Mouse (Mus musculus) thymus, adult 18-20 months (tissue): Measurements from ENCODE around the gene Lrig1.

Experiments used
- DNase-seq, 2 experiments: peaks; one replicate each; pipeline ENCODE4 v3.0.0; 2022; ENCODE audit warnings: mixed read lengths in 2 of 2

The Lrig1 gene

DNA sequence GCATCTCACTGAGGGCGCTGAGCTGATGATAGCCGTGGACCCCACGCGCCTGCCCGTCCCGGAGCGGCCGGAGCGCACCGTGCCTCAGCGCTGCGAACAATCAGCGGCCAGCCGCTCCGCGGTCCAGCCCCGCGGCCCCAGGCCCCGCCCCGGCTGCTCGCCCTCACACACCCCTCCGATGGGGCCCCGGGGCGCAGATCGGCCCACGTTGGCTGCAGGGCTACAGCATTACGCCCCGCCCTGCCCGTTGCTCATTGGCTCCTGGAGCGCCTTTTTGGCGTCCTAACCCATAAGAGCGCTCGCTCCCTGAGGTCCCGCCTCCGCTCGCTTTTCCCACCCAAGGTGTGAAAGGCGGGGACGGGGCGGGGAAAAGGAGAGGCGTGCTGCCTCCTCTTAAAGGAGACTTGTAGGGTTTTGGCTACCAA, at the start of gene Lrig1:
Lrig1 (minus strand) TSS at position 92 of the 425 bp plus-strand sequence.
- peak; percentile 96 to 97 for DNase-seq

DNA sequence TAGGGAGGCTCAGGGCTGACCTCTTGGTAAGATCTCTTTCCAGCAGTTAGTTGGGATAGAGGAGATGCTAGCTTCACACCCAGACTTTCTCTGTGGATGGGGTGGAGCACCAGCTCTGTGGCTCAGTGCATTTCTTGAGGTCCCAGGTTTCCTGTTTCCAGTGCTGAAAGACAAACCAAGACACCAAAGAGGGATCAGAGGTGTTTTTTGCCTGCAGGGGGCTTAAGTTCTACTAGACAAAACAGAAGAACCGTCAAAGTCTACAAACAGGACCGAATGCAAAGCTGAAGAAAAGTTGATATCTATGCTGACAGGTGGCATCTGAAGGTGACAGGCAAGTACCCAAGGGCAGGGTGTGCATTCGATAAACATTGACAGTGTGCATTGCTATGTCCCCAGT, 49.7 kb upstream of the Lrig1 start:
- no peak for DNase-seq

DNA sequence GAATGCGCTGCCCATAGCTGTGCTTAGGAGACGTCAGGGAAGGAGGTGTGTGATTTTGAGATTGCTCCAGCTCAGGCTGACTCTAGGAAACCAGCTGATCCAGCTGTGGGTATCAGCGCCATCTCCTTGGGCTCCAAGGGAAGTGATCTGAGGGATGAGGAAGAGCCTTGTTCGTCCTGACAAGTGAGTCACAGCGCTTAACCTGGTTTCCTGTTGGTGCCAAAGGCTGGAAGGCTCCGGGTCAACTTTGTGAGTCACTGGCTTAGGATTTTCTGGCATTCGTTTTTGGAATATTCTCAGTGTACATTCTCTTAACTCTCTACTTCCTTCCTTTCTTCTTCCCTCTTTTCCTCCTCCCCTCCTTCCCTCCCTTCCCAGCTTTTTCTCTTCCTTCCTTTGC, 48.4 kb upstream of the Lrig1 start:
- DNase-seq, result no peak

DNA sequence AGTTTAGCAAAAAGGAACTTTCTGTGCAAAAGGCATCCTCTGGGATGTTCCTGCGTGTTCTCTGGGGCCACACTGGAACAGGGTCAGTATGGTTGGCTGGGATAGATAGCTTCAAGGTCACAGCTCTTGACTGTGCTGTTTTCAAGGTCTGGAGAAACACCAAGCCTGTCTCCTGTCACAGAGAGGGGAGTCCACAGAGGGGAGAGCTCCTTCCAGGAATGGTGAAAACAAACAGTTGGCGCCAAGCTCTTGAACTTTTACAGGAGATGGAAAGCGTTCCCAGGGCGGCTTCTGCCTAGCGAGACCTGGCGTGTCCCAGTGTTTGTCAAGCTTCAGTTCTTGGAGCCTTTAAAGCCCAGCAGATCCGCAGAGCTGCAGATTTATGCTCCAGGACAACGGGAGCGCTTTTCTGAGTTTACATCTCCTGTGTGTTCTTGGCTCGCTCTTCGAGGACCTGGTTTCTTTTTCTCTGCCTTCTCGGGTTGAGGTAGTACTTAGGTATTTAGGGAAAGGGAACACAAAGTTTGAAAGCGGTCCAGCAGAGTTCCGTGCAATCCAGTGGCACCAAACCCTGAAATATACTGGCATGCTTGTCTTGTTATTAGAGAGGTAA, 40.3 kb upstream of the Lrig1 start:
- no peak for DNase-seq

DNA sequence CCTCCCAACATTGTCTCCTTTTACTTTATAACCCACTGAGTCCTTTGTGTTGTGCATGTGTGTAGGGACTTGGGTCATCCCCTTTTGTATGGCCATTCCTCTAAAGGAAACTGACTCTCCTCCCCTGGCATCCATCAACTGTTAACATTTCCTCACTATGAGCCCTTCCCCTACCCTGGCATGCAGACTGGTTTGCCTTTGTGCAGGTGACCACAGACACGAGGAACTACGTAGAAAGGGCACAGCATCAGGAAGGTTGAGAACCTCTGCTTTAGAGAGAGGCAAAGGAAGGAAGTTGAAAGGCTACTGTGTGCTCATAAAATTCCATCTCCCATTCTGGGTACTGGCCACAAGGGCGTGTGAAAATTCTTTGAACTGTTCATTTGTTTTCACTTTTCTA, 38.7 kb upstream of the Lrig1 start:
- no peak for DNase-seq

DNA sequence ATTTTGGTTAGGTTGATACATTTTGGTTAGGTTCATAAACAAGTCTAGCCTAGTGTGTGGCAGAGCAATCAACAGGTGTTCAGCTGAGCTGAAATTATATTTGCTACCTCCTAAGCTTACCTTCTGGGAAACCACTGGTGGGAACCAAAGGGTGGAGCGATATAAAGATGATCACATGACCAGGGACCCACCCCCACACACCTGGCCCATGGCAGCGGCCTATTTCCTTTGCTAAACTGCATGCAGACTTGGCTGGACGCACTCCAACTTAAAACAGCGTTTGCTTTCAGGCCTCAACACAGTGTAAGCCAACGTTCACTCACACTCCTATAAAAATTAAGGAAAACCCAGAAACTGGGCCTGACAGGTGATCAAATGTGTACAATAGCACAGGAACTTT, 33.9 kb upstream of the Lrig1 start:
- DNase-seq, result peak; percentile 41 to 64

DNA sequence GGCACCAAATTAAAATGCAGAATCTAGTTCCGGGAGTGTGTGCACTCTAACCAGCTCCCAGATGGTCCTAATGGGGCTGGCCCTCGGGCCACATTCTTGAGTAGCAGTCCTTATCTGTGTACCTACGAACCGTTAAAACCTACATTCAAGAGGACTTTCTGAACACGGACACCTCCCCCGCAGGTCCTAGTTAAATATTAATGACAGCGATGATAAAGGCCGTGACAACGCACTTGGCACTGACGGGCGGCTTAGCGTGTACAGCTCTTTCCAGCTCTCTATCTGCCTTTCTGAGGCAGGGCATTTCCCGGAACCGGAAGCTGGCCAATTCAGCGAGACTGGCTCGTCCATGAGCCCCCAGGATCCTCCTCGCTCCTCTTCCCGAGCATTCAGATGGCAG, 29.9 kb upstream of the Lrig1 start:
- DNase-seq, result no peak

DNA sequence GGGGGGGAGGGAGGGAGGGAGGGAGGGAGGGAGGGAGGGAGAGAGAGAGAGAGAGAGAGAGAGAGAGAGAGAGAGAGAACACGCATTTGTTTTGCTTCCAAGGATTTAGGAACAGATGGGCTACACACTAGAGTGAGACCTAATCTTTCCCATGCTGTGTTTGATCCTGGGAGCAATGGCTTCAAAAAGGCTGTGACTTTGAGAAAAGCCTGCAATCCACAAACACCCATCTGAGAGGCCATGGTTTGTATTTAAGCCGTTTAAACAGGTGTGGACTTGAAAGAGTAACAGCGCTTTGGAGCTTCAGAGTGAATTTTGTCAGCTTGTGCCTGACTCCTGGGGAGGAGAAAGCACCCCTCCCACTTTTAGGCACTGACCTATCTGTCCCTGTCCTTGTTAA, 29.2 kb upstream of the Lrig1 start:
- no peak for DNase-seq

DNA sequence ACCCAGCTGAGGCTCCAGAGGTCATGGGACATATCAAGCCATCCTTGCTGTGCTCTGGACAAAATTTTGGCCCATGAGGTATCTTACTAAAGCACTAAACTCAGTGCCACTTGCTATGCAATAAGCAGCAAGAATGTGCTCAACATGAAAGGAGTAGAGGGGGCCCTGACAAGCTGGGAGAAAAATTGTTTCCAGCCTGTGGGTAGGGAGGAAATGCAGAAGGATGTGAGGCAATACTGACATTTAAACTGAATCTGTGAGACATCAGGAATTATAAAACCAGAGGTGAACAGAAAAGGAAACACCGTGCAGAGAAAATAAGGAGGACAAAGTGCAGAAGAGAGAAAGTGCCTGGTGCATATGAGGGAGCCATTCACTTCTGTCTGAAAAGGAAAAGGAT, 24.7 kb upstream of the Lrig1 start:
- no peak for DNase-seq

DNA sequence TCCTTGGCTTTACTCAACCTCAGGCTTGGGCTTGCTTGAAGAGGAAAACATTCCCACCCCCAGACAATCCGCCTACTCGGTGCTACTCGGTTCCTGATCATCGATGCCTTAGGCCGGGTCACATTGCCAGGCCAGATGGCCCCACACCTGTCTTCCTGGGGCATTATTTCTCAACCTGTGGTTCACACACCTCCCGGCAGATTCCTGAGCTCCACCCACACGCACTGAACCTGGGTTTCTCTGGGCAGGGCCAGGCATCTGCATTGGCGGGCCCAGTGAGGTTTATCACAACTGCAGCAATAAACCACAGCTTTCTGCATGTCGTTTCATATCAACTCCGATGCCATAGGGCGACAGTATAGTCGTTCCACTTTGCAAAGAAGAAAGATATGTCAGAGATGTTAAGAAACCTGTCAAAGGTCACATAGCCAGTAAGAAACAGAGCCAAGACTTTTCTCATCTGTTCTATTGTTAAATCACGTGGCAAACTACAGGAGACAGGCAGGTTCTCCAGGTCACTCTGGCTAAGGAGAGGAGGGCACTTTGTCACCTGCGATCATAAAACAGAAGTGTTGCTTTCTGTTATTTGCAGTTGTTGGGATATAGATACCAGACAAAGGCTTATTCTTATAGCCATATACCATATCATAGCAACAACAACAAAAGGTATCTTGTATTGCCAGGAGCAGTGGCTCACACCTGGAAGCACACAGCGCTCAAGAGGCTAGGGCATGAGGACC, 18.8 kb upstream of the Lrig1 start:
- no peak for DNase-seq

DNA sequence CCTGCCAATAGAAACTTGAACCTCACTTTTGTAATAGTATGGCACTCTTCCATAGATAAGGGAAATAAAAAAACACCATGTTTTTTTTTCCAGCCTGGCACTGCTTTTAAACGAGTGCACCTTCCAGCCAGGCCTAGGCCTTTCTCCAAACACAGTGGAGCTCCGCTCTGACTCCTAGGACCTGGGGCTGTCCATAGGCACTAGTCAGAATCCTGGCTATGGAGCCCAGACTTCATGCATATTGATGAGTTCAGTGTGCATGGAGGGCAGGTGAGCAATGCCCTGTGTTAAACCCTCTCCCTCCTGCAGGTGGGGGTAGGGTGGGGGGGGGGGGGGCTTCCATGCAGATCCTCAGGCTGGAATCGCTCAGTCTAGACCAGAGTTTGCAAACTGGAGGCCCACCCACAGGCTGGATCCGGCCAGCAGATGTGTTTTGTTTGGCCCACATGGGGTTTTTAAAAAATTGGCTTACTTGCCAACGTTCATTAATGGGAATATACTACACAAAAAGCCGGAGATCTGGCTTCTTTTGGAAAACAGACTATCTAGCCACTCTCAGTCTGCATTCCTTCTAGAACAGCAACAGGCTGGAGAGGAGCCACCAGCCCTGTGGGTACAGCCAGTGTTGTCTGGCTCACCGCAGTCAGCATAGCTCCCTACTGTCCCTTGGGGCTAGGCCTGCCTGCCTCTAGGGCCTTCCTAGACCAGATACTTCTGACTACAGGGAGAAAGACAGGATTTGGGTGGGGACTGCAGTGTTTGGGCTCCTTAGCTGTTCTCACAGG, 17.9 kb upstream of the Lrig1 start:
- DNase-seq, result no peak

DNA sequence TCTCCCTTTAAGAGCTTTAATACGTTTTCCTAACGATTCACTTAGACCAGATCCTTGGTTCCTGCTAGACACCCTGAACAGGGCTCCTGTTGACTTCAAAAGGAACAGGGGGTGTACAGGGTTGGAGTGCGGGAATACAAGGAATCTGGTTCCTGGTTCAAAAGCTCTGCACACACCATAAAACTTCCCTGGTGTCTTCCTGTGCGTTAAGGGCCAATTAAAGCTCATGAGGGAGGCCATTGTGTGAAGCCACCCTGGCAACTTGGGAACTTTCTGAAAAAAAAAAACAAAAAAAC, 15.6 kb upstream of the Lrig1 start:
- no peak for DNase-seq

DNA sequence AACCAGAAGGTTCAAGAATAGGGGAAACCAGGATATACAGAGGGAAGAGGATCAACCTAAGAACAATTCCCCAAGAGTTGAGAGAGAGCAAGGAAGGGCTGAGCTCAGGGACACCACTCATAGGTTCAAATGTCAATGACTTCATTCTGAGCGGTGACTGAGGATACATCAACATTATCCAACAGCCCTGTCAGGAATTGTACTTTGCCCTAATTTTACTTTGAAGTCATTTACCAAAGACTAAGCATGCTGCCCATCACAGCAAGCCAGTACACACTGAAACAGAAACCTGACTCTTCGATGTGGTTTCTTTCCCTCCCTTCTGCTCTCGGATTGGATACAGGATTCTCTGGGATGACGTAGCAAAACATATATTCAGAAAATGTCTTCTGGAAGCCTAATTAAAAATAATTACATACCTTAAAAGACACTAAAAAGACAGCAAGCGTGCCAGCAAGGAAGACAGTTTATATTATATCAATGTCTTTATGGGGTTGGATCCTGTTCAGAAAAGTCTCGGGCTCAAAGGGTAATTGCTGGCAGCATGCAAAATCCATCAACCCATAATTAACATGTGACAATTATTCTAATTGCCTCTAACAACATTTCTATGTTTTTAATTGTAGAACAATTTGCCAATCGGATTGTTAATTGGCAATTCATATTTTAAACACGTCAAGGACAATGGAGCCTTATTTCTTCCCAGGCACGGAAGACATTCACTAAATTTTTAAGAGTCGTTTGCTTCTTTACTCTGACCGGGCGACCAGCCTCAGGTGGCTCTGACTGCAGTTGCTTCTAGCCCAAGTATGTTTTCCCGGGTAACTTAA, 15.1 kb upstream of the Lrig1 start:
- DNase-seq, result no peak

DNA sequence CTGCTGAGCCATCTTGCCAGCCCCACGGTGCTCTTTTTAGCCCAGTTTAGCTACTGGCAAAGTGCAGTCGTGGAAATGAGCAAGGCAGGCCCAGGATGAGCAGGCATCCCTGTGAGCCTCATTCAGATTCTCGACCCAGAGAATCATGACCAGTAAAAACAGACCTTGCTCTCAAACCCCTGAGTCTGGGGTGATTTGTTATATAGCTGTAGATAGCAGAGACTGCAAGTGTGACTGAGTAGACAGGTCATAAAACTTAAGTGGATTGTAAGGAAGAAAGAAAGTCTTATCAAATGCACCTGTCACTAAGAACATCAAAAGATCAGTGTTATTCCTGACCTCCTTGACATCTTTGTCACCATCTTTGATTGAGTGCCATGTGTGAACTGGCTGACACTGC, 9.9 kb upstream of the Lrig1 start:
- DNase-seq, result no peak

DNA sequence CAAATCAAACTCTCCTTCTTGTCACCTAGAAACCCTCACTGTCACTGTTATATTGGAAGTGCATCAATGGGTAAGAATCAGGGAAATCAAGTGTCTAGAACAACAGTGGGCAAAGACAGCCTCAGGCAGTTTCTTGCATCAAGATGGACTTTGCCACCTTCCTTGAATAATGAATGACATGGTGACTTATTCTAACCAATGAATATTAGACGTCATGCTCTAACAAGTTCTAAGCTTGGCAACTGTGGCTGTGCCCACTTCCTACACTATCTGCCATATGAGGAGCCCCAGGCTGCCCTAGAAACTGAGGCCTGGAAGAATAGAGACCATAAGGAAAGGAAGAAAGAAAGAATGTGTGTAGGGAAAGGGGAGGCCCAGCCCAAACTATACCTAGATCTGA, 9.2 kb upstream of the Lrig1 start:
- no peak for DNase-seq

DNA sequence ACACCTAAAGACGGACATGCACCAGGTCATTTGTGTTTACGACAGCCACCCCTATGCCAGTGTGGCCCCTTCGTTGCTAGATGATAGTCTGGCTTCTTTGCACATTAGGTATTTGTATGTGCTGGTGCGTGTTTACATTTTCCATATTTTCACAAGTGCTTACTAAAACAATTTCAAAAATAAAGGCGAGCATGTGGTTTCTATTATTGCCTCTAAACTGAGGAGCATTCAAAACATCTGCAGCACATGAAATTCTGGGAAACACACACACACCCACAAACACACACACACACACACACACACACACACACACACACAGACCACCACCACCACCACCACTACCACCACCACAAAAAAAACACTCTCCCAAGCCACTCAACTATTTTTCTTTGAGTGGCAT, 7.3 kb upstream of the Lrig1 start:
- DNase-seq, result no peak

DNA sequence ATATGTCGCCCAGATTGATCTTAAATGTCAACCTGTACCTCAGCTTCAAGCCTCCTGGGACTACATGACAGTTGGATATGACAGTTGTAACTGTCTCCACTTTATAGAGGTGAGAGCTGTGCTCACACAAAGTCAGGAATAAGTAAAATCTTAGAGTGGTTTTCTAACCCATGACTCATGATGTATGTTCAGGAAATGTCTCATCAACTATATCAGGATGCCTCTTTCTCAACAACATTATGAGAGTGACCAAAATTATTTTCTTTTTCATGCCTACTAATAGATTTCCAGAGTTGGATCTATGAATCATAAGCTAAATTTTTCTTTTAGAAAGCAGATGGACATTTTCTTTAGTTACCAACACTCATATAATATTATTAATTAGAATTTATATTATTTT, 6.0 kb upstream of the Lrig1 start:
- DNase-seq, result no peak

DNA sequence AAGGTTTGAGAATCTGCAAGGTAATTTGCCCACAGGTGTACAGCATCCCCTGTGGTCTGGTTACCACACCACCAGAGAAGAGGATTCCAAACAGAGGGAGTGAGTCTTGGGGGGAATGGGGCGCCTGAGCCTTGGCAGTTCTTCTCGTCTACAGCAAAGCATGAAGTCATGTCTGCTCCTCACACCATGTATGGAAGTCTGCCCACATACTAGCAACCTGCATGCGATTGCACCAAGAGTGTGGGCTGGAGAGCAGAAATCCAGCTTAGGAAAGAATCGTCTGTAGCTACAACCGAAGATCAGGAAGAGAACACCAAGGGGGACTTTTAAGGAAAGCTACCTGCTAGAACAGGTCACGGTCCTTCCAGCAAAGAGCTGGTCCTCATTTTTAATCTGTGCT, 3.0 kb upstream of the Lrig1 start:
- no peak for DNase-seq

DNA sequence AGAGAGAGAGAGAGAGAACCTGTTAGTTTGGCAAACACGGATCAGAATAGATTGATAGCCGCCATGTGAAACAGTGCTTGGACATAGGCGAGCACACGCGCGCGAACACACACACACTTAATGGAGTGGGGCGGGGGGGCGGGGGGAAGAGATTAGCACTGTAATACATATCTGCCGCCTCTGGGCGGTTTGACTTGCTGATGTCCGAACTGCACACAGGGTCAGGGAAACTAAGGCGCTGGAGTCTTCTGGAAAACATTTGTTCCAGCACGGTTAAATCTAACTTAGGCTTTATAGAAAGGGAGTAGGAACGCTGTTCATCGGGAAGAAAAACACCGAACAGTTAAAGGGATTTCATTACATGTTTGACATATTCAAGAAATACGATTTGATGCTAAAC, 1.1 kb upstream of the Lrig1 start:
- DNase-seq, result no peak

DNA sequence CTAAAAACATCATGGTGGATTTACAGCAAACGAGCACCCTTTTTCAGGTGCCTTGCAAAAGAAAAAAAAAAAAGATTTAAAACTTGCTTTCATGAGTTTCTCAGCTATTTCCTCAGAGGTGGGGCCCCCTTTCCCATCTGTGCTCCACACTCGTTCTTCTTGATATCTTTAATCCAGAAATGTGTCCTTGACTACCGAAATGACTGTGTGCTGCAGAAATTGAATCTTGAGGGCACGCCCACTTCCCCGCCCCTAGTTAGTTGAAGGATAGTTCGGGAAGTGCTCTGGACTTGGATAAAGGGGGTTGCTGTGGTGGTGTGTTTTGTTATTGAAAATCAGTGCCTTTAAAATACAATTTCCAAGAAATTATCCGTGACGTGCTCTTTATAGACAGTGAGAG, 654 bp upstream of the Lrig1 start:
- DNase-seq, result peak in 1 of 2 experiments; percentile 55

DNA sequence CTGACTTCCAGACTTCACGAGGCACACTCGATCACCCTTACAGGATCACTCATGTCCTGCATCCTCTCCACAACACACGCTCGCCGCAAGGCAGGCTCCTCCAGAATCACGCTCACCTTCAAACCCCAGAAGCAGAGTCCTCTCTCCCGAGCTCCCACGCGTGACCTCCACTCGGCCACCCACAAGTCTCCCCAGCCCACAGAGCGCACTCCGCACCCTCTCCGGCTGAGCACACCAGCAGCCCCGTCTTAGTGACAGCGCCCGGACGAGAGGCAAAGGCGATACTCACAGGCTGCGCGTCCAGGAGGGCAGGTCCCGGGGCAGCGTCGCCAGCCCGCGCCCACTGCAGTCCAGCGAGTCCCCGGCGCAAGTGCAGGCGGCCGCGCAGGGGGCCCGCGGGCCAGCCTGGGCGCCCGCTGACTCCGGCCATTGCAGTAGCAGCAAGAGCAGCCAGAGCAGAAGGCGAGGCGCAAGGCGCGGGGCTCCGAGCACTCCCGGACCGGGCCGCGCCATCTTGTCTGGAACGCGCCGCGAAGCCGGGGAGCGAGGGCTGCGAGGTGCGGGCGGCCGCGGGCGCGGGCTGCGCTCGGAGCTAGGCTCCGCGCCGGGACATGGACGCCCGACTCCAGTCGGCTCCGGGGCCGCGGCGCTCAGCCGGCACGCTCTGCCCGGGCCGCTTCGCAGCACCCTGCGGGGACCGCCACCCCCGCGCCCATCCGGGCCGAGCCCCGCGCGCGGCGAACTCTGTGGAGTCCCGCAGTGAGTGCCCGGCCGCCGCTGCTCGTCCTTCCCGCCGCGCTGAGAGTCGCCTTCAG, 578 bp downstream of the Lrig1 start:
- no peak for DNase-seq

DNA sequence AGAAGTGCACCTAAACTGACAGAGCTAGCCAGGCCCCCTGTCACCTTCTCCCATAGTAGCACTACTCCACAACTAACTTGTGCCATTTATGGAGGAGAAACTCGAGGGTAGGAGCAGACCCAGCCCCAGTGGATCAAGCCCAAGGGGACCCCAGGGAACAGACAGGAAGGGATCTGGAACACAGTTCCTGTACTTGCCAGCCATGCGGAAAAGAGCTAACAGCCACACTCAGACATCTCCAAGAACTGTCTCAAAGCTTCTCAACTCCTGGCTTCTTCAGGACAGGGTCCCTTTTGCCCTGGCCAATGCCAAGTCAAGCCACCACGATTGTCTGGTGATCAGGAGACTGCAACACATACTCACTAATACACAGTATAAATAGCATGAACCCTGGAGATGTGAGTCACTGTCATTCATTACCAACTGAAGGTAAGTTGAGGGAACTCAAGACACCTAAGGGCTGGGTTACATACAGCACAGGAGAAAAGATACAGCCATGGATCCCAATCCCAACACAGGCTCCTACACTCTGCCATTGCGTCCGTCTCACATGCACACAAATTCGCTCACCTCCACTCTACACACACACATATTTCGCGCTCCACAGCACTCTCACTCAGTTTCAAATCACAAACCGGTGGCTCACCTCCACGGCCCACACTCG, 1.3 kb downstream of the Lrig1 start:
- DNase-seq, result no peak
